Mouse (Mus musculus): ENCODE data around the gene Acot6.
"Not testable (repeated sequence)": the region's sequence is repeated elsewhere in the genome, so short reads cannot be mapped to it uniquely, and the experiment has no call there.

The Acot6 gene

GRCm38 (mm10) chr12:84100604-84101492 is at the start of gene Acot6:
TSS of gene Acot6 (plus strand) at chr12:84100654.
- DNase-seq (ENCODE audit: low read depth, low spot score) = peak; percentile 44

DNA sequence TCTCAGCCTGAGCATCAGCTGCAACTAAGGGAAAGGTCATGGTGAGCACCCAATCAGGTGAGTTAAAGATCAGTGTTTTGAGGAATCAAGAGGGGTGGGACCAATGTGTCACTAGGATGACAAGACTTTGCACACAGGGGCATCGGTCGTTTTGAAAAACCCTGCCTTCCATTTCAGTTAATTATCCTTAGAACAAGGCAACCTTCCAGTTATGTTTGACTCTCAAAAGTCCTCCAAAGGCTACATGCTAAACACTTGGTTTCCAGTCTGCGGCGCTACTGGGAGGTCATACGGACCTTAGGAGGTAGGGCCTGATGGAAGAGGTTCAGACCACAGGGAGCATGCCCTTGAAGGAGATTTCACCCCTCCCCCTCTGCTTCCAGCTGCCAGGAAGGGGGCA is 49.7 kb upstream of the Acot6 start:
- not testable (repeated sequence) for DNase-seq (ENCODE audit: low read depth, low spot score)

DNA sequence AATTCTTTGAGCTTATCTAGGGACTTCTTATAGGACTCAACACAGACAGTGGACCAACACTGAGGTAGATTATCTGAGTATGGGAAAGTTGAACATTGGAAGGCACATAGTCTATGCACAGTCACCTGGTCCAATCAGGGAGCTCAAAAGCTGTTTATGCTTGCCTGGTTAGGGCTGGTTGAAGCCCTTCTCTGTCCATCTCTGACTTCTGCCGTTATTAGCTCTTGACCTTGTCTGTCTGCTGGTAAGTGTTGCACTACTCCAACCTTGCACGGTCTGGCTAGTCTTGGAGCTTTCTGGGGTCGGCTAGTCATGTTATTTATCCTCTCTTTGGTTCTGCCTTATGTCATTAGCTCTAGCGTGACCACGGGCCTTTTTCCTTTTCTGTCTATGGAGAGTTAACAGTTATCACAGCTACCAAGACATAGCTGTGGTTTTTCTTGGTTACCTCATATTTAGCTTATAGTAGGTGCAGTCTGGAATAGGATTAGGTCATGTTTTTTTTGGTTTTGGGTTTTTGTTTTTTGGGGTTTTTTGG is 48.4 kb upstream of the Acot6 start, which contains the start of gene Acot3:
Gene Acot3 (plus strand): TSS at position 208 of the 538 bp plus-strand sequence.
- no peak for DNase-seq (ENCODE audit: low read depth, low spot score)

DNA sequence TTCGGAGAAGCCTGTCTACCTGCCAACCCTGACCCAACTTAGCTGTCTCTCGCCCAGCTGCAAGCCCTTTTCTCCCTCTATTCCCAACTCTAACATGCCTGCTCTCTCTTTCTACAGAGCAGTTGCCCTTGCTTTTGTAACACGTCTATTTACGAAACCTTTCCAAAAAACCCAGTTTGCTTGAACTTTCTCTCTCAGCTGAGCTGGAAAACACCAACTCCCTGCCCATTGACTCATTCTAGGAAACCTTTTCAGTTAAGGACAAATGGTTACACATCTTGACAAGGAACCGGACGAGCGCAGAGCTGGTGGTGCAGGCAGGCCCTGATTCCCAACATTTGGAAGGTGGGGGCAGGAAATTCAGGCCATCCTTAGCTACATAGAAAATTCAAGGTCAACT is 47.8 kb upstream of the Acot6 start:
- no peak for DNase-seq (ENCODE audit: low read depth, low spot score)

DNA sequence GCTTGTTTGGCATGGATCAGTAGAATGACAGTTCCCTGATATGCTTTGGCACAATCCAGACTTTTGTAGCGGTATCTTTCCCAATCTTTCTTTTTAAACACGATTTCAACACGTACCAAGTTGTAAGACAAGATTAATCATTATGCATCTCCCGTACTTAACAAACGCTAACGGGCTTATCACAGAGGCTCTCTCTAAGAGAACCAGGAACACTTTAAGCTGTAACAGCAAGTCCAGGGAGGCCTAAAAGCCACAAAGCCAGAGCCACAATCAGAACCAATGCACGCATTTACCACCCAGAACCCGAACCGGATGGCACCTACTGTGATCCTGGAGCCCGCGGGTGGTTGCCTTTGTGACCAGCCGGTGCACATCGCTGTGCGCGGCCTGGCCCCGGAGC is 47.3 kb upstream of the Acot6 start:
- no peak for DNase-seq (ENCODE audit: low read depth, low spot score)

GRCm38 (mm10) chr12:84053679-84054391 is 46.6 kb upstream of the Acot6 start:
- DNase-seq (ENCODE audit: low read depth, low spot score) = no peak

DNA sequence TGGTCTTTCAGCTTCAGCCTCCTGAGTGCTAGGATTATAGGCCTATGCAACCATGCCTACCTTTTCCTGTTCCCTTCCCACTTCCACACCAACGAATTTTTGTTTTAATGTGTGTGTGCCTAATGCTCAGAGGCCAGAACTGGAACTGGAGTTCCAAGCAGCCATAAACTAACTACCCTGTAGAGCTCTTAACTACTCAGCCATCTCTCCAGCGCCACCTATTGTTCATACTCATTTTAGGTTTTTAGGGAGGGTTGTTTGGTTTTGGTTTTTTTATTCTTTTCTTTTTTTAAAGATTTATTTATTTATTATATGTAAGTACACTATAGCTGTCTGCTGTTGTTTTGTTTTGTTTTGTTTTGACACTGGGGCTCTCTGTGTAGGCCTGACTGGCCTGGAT is 39.5 kb upstream of the Acot6 start:
- peak; percentile 69 for DNase-seq (ENCODE audit: low read depth, low spot score)

DNA sequence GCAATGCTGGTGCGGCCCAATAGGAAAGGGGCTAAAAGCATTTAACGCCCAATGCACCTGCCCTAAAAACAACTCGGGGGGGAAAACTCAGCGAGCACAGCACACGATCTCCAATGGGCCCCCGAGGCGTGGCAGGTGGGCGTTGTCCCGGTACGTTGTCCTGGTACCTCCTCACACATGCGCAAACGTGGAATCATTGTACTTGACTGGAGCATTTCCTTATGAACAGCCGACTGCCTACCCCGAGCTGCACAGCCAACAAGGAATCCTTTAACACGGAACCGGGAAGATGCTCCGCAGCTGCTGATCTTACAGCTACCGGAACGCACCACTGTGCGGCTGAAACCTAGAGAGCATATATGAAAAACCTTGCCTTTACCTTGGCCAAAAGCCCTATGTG is 38.1 kb upstream of the Acot6 start:
- DNase-seq (ENCODE audit: low read depth, low spot score) = peak; percentile 74

- peak; percentile 85 for DNase-seq (ENCODE audit: low read depth, low spot score)
These were observed 37.2 kb upstream of the Acot6 start for GRCm38 (mm10) chr12:84063228-84063627.

GRCm38 (mm10) chr12:84063833-84064232 is 36.6 kb upstream of the Acot6 start:
- DNase-seq (ENCODE audit: low read depth, low spot score) = no peak

GRCm38 (mm10) chr12:84064621-84065020 is 35.8 kb upstream of the Acot6 start:
- no peak for DNase-seq (ENCODE audit: low read depth, low spot score)

GRCm38 (mm10) chr12:84067752-84068151 is 32.7 kb upstream of the Acot6 start:
- DNase-seq (ENCODE audit: low read depth, low spot score) = no peak

GRCm38 (mm10) chr12:84068296-84068695 is 32.2 kb upstream of the Acot6 start:
- DNase-seq (ENCODE audit: low read depth, low spot score) = no peak

GRCm38 (mm10) chr12:84068986-84069385 is 31.5 kb upstream of the Acot6 start, which contains the start of gene Acot5:
TSS of gene Acot5 (plus strand) at chr12:84069325.
- DNase-seq (ENCODE audit: low read depth, low spot score) = no peak

GRCm38 (mm10) chr12:84069582-84069981 is 30.9 kb upstream of the Acot6 start:
- not testable (repeated sequence) for DNase-seq (ENCODE audit: low read depth, low spot score)

- no peak for DNase-seq (ENCODE audit: low read depth, low spot score)
These were observed 28.8 kb upstream of the Acot6 start for GRCm38 (mm10) chr12:84071696-84072095.

DNA sequence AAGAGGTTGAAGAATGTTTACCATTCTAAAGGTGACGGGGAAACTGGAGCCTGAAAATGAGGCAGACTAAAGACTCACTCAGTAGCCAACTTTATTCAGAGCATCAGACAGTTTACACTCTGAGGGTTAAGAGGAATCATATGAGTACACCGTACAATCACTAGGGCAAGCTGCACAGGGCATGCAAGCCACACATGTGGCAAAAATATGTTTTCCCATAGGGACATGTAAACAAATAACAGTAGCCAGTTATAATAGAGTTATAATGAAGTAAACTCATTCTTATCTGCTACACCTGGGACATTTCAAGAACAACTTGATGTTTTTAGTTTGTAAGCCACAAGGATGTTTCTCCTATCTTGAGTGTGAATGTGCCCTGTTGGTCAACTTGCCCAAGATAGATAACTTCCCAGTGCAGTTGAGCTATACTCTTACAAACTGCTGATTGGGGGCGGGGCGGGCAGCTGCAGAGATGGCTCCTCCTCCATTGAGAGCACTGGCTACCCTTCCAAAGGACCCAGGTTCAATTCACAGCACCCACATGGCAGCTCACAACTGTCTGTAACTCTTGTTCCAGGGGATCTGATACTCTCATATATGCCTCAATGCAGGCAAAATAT is 23.0 kb upstream of the Acot6 start:
- no peak for DNase-seq (ENCODE audit: low read depth, low spot score)

DNA sequence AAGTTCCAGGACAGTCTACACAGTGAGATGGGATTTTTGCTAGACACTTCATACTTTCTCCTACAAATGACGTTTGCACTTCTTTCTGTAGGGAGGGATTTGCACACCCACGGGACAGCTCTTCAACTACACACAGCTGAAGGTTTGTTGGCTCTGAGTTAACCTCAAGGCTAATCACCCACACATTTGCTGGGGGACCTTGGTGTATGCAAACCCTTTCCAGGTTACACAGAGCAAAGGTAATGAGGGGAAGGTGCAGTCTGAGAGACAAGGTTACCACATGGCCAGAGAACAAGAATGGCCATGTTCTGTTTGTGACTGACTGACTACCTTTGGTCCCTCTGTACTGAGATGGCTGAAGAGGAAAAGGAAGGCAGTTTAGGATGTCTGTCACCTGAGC is 16.6 kb upstream of the Acot6 start:
- no peak for DNase-seq (ENCODE audit: low read depth, low spot score)

DNA sequence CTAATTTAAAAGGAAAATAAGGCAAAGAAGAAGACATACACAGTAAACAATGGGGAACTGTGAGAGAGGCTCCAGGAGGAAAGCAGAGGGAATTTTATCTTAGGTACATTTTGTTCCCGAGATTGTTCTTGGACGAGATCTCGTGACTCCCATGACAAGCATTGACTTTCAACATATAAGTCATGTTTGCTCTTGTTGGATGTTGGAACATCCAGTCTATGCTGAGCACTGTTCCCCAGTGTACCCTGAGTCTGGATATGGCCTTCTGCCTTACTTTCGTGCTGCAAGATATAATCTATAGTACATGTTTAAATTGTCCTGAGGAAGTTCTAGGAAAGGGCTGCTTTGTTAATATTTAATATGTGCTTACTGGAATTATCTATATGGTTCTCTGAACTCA is 15.9 kb upstream of the Acot6 start:
- no peak for DNase-seq (ENCODE audit: low read depth, low spot score)

- DNase-seq (ENCODE audit: low read depth, low spot score) = not testable (repeated sequence)
These were observed 5.8 kb upstream of the Acot6 start for GRCm38 (mm10) chr12:84094666-84095065.

- no peak for DNase-seq (ENCODE audit: low read depth, low spot score)
These were observed 849 bp upstream of the Acot6 start for GRCm38 (mm10) chr12:84099605-84100004.

DNA sequence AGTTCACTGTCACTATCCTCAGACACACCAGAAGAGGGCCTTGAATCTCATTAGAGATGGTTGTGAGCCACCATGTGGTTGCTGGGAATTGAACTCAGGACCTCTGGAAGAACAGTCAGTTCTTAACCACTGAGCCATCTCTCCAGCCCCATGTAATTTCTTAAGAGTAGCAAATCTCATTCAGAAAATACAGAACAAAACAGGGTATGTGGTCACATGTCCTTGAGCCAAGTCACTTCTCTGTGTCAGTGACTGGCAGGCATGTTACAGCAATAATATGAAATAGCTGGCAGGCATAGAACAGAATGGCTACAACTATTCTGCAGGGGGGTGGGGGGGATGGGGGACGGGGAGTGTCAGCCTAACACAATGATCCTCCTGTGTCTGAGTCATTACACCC is 383 bp upstream of the Acot6 start:
- no peak for DNase-seq (ENCODE audit: low read depth, low spot score)
